Mouse (Mus musculus): ENCODE measurements around the gene Rnf111. TPM values are rescaled to one million over a fixed set of nuclear protein-coding genes. Genes with fewer than 3 reads are reported as not detected.

The Rnf111 gene
- polyA plus RNA-seq, 1 experiment from 2014 or later: 38.8 TPM

- no peak for ATAC-seq (ENCODE audit: low FRiP score)
- 76% methylated on average over 2 of the region's 2 CpGs for WGBS
- DNase-seq (ENCODE audit: low spot score, missing footprints): no peak
- Histone ChIP-seq H3K9ac (ENCODE audit: low read length) (no peak overlapping the region), H3K9me3 (ENCODE audit: control insufficient read depth, low read length) (no peaks in the 10 kb centered on the region), H3K36me3 (ENCODE audit: control insufficient read depth, insufficient read depth, low read length) (no peaks in the 10 kb centered on the region), H3K4me2 (no peak overlapping the region), H3K4me1 (ENCODE audit: control insufficient read depth, insufficient read depth, low read length) (peaks cover 5% of the 10 kb centered on the region), H3K27ac (ENCODE audit: low read depth, low read length) (no peak overlapping the region), H3K27me3 (ENCODE audit: control insufficient read depth, insufficient read depth, low read length) (no peaks in the 10 kb centered on the region), H3K4me3 (ENCODE audit: low read depth, low read length) (no peak overlapping the region)
Measured at GRCm38 (mm10) chr9:70506186-70506585, 2.7 kb upstream of the Rnf111 start.

- peak overlapping the region; percentile 98 for H3K27ac ChIP-seq (ENCODE audit: low read depth, low read length)
- peak; percentile 93 for DNase-seq (ENCODE audit: low spot score, missing footprints)
- H3K4me2 ChIP-seq: peak overlapping the region; percentile 63
- H3K9ac ChIP-seq (ENCODE audit: low read length): peak overlapping the region; percentile 98
- H3K27me3 ChIP-seq (ENCODE audit: control insufficient read depth, insufficient read depth, low read length): no peaks in the 10 kb centered on the region
- peaks cover 5% of the 10 kb centered on the region for H3K4me1 ChIP-seq (ENCODE audit: control insufficient read depth, insufficient read depth, low read length)
- H3K9me3 ChIP-seq (ENCODE audit: control insufficient read depth, low read length): no peaks in the 10 kb centered on the region
- WGBS: under 1% methylated on average over 44 of the region's 70 CpGs
- H3K36me3 ChIP-seq (ENCODE audit: control insufficient read depth, insufficient read depth, low read length): no peaks in the 10 kb centered on the region
- peak overlapping the region; percentile 92 for H3K4me3 ChIP-seq (ENCODE audit: low read depth, low read length)
- peak; percentile 92 for ATAC-seq (ENCODE audit: low FRiP score)
Measured at GRCm38 (mm10) chr9:70503015-70503603, 416 bp downstream of the Rnf111 start.

- Histone ChIP-seq H3K4me3 (ENCODE audit: low read depth, low read length) (peak overlapping the region; percentile 92), H3K9ac (ENCODE audit: low read length) (peak overlapping the region; percentile 98), H3K9me3 (ENCODE audit: control insufficient read depth, low read length) (no peaks in the 10 kb centered on the region), H3K27me3 (ENCODE audit: control insufficient read depth, insufficient read depth, low read length) (no peaks in the 10 kb centered on the region), H3K36me3 (ENCODE audit: control insufficient read depth, insufficient read depth, low read length) (no peaks in the 10 kb centered on the region), H3K4me2 (peak overlapping the region; percentile 63), H3K4me1 (ENCODE audit: control insufficient read depth, insufficient read depth, low read length) (peaks cover 5% of the 10 kb centered on the region), H3K27ac (ENCODE audit: low read depth, low read length) (peak overlapping the region; percentile 98)
- 41% methylated on average over 10 of the region's 10 CpGs for WGBS
- ATAC-seq (ENCODE audit: low FRiP score) (no peak), DNase-seq (ENCODE audit: low spot score, missing footprints) (peak; percentile 86)
Measured at GRCm38 (mm10) chr9:70502284-70503014, 1.1 kb downstream of the Rnf111 start.

GRCm38 (mm10) chr9:70496990-70497389 lies 6.5 kb downstream of the Rnf111 start:
- Histone ChIP-seq H3K4me2 (no peak overlapping the region), H3K27ac (ENCODE audit: low read depth, low read length) (no peak overlapping the region), H3K4me1 (ENCODE audit: control insufficient read depth, insufficient read depth, low read length) (no peaks in the 10 kb centered on the region; the same call in 1 of the 2 replicates), H3K4me3 (ENCODE audit: low read depth, low read length) (no peak overlapping the region), H3K36me3 (ENCODE audit: control insufficient read depth, insufficient read depth, low read length) (no peaks in the 10 kb centered on the region), H3K27me3 (ENCODE audit: control insufficient read depth, insufficient read depth, low read length) (no peaks in the 10 kb centered on the region), H3K9ac (ENCODE audit: low read length) (no peak overlapping the region), H3K9me3 (ENCODE audit: control insufficient read depth, low read length) (no peaks in the 10 kb centered on the region)
- DNase-seq (ENCODE audit: low spot score, missing footprints) (no peak), ATAC-seq (ENCODE audit: low FRiP score) (no peak)

GRCm38 (mm10) chr9:70493038-70493437 lies 10.5 kb downstream of the Rnf111 start:
- no peak overlapping the region for H3K9ac ChIP-seq (ENCODE audit: low read length)
- DNase-seq (ENCODE audit: low spot score, missing footprints): no peak
- H3K36me3 ChIP-seq (ENCODE audit: control insufficient read depth, insufficient read depth, low read length): no peaks in the 10 kb centered on the region
- H3K4me3 ChIP-seq (ENCODE audit: low read depth, low read length): no peak overlapping the region
- H3K27me3 ChIP-seq (ENCODE audit: control insufficient read depth, insufficient read depth, low read length): no peaks in the 10 kb centered on the region
- whole genome bisulfite sequencing: 96% methylated on average over 2 of the region's 2 CpGs
- H3K4me2 ChIP-seq: no peak overlapping the region
- H3K27ac ChIP-seq (ENCODE audit: low read depth, low read length): no peak overlapping the region
- H3K9me3 ChIP-seq (ENCODE audit: control insufficient read depth, low read length): no peaks in the 10 kb centered on the region
- no peaks in the 10 kb centered on the region for H3K4me1 ChIP-seq (ENCODE audit: control insufficient read depth, insufficient read depth, low read length)
- no peak for ATAC-seq (ENCODE audit: low FRiP score)

GRCm38 (mm10) chr9:70491176-70491575 lies 12.3 kb downstream of the Rnf111 start:
- Histone ChIP-seq H3K27ac (ENCODE audit: low read depth, low read length) (no peak overlapping the region), H3K9ac (ENCODE audit: low read length) (no peak overlapping the region), H3K9me3 (ENCODE audit: control insufficient read depth, low read length) (no peaks in the 10 kb centered on the region), H3K4me3 (ENCODE audit: low read depth, low read length) (no peak overlapping the region), H3K36me3 (ENCODE audit: control insufficient read depth, insufficient read depth, low read length) (no peaks in the 10 kb centered on the region), H3K27me3 (ENCODE audit: control insufficient read depth, insufficient read depth, low read length) (no peaks in the 10 kb centered on the region), H3K4me1 (ENCODE audit: control insufficient read depth, insufficient read depth, low read length) (no peaks in the 10 kb centered on the region), H3K4me2 (no peak overlapping the region)
- DNase-seq (ENCODE audit: low spot score, missing footprints): no peak
- ATAC-seq (ENCODE audit: low FRiP score): no peak
- WGBS: 97% methylated on average over 1 of the region's 1 CpGs

GRCm38 (mm10) chr9:70487401-70487800 lies 16.1 kb downstream of the Rnf111 start:
- Histone ChIP-seq H3K36me3 (ENCODE audit: control insufficient read depth, insufficient read depth, low read length) (no peaks in the 10 kb centered on the region), H3K4me2 (no peak overlapping the region), H3K27ac (ENCODE audit: low read depth, low read length) (no peak overlapping the region), H3K4me3 (ENCODE audit: low read depth, low read length) (no peak overlapping the region), H3K27me3 (ENCODE audit: control insufficient read depth, insufficient read depth, low read length) (no peaks in the 10 kb centered on the region), H3K4me1 (ENCODE audit: control insufficient read depth, insufficient read depth, low read length) (no peaks in the 10 kb centered on the region), H3K9me3 (ENCODE audit: control insufficient read depth, low read length) (no peaks in the 10 kb centered on the region), H3K9ac (ENCODE audit: low read length) (no peak overlapping the region)
- 82% methylated on average over 2 of the region's 2 CpGs for WGBS
- DNase-seq (ENCODE audit: low spot score, missing footprints): no peak
- no peak for ATAC-seq (ENCODE audit: low FRiP score)

GRCm38 (mm10) chr9:70485840-70486239 lies 17.7 kb downstream of the Rnf111 start:
- H3K36me3 ChIP-seq (ENCODE audit: control insufficient read depth, insufficient read depth, low read length): no peaks in the 10 kb centered on the region

GRCm38 (mm10) chr9:70483495-70483894 lies 20.0 kb downstream of the Rnf111 start:
- Histone ChIP-seq H3K27me3 (ENCODE audit: control insufficient read depth, insufficient read depth, low read length) (no peaks in the 10 kb centered on the region), H3K4me1 (ENCODE audit: control insufficient read depth, insufficient read depth, low read length) (no peaks in the 10 kb centered on the region), H3K27ac (ENCODE audit: low read depth, low read length) (no peak overlapping the region), H3K9me3 (ENCODE audit: control insufficient read depth, low read length) (no peaks in the 10 kb centered on the region), H3K9ac (ENCODE audit: low read length) (no peak overlapping the region), H3K4me3 (ENCODE audit: low read depth, low read length) (no peak overlapping the region), H3K36me3 (ENCODE audit: control insufficient read depth, insufficient read depth, low read length) (no peaks in the 10 kb centered on the region; the same call in 1 of the 2 replicates), H3K4me2 (no peak overlapping the region)
- ATAC-seq (ENCODE audit: low FRiP score) (no peak), DNase-seq (ENCODE audit: low spot score, missing footprints) (no peak)
- WGBS: 96% methylated on average over 5 of the region's 5 CpGs

More at GRCm38 (mm10) chr9:70485840-70486239, 17.7 kb downstream of the Rnf111 start:
- H3K4me1 ChIP-seq (ENCODE audit: control insufficient read depth, insufficient read depth, low read length): no peaks in the 10 kb centered on the region
- H3K4me3 ChIP-seq (ENCODE audit: low read depth, low read length): no peak overlapping the region
- no peak overlapping the region for H3K4me2 ChIP-seq
- no peak overlapping the region for H3K9ac ChIP-seq (ENCODE audit: low read length)
- WGBS: 84% methylated on average over 1 of the region's 1 CpGs
- DNase-seq (ENCODE audit: low spot score, missing footprints): no peak
- no peaks in the 10 kb centered on the region for H3K9me3 ChIP-seq (ENCODE audit: control insufficient read depth, low read length)
- ATAC-seq (ENCODE audit: low FRiP score): no peak
- H3K27ac ChIP-seq (ENCODE audit: low read depth, low read length): no peak overlapping the region
- no peaks in the 10 kb centered on the region for H3K27me3 ChIP-seq (ENCODE audit: control insufficient read depth, insufficient read depth, low read length)
